Mouse (Mus musculus): Measurements from ENCODE around the gene 2310033P09Rik. TPM values are rescaled to one million over a fixed set of nuclear protein-coding genes. Genes with fewer than 3 reads are reported as not detected.
"Not testable (repeated sequence)": the region's sequence is repeated elsewhere in the genome, so short reads cannot be mapped to it uniquely, and the experiment has no call there.

Gene 2310033P09Rik
- polyA plus RNA-seq, 1 experiment from 2014 or later, result 29.2 TPM

- under 1% methylated on average over 63 of the region's 63 CpGs for WGBS
- ATAC-seq (ENCODE audit: insufficient read depth, low FRiP score, low read depth), result peak; percentile 87
- H3K27ac ChIP-seq, result peak within 1 kb of the TSS; percentile 78
Measured at GRCm38 (mm10) chr11:59202081-59202995, 5.8 kb upstream of the 2310033P09Rik start, which contains the start of gene Mrpl55. Mrpl55 (plus strand) TSS chr11:59202486.

GRCm38 (mm10) chr11:59209003-59209441 is 901 bp downstream of the 2310033P09Rik start:
- 8% methylated on average over 18 of the region's 18 CpGs for WGBS
- H3K36me3 ChIP-seq, result peaks cover 29% of the 10 kb centered on the region
- peak overlapping the region; percentile 96 for H3K4me3 ChIP-seq (replicated peaks)
- no peaks in the 10 kb centered on the region for H3K9me3 ChIP-seq
- peak overlapping the region; percentile 29 for H3K9ac ChIP-seq
- H3K4me1 ChIP-seq, result peaks cover 22% of the 10 kb centered on the region
- peak; percentile 68 for ATAC-seq (ENCODE audit: insufficient read depth, low FRiP score, low read depth)
- no peaks in the 10 kb centered on the region for H3K27me3 ChIP-seq (replicated peaks)
- H3K4me2 ChIP-seq, result peak overlapping the region; percentile 87
- H3K27ac ChIP-seq, result peak overlapping the region; percentile 96

More at GRCm38 (mm10) chr11:59202081-59202995, 5.8 kb upstream of the 2310033P09Rik start, which contains the start of gene Mrpl55:
- Histone ChIP-seq H3K4me2 (peak within 1 kb of the TSS; percentile 86), H3K4me1 (peaks cover 18% of the 10 kb centered on the region), H3K36me3 (0 out of 2 replicates have a peak, but pooled peaks cover 7% of the 10 kb centered on the region), H3K4me3 (replicated peaks) (peak within 1 kb of the TSS; percentile 96), H3K9ac (peak within 1 kb of the TSS; percentile 80), H3K27me3 (replicated peaks) (no peaks in the 10 kb centered on the region), H3K9me3 (no peaks in the 10 kb centered on the region)

- Histone ChIP-seq H3K27ac (no peak overlapping the region; the same call in 1 of the 2 replicates), H3K36me3 (peaks cover 29% of the 10 kb centered on the region), H3K27me3 (replicated peaks) (no peaks in the 10 kb centered on the region), H3K9ac (no peak overlapping the region), H3K4me3 (replicated peaks) (peak overlapping the region; percentile 96), H3K4me2 (peak overlapping the region; percentile 87), H3K9me3 (no peaks in the 10 kb centered on the region), H3K4me1 (peaks cover 22% of the 10 kb centered on the region)
- no peak for ATAC-seq (ENCODE audit: insufficient read depth, low FRiP score, low read depth)
- WGBS, result 60% methylated on average over 5 of the region's 5 CpGs
Measured at GRCm38 (mm10) chr11:59209580-59209979, 1.5 kb downstream of the 2310033P09Rik start.

GRCm38 (mm10) chr11:59210020-59210419 is 1.9 kb downstream of the 2310033P09Rik start:
- Histone ChIP-seq H3K27me3 (replicated peaks) (no peaks in the 10 kb centered on the region), H3K36me3 (peaks cover 29% of the 10 kb centered on the region), H3K4me1 (peaks cover 22% of the 10 kb centered on the region), H3K27ac (no peak overlapping the region), H3K9ac (no peak overlapping the region), H3K4me3 (replicated peaks) (no peak overlapping the region), H3K4me2 (no peak overlapping the region), H3K9me3 (no peaks in the 10 kb centered on the region)
- ATAC-seq (ENCODE audit: insufficient read depth, low FRiP score, low read depth), result no peak
- WGBS, result 86% methylated on average over 4 of the region's 4 CpGs

GRCm38 (mm10) chr11:59211561-59211960 is 3.4 kb downstream of the 2310033P09Rik start:
- H3K27ac ChIP-seq; H3K4me2 ChIP-seq; H3K9me3 ChIP-seq; H3K9ac ChIP-seq; H3K27me3 ChIP-seq (replicated peaks); H3K4me3 ChIP-seq (replicated peaks); ATAC-seq (ENCODE audit: insufficient read depth, low FRiP score, low read depth): not testable (repeated sequence)
- Histone ChIP-seq H3K36me3 (peaks cover 23% of the 10 kb centered on the region), H3K4me1 (peaks cover 22% of the 10 kb centered on the region)
- 86% methylated on average over 9 of the region's 9 CpGs for WGBS

- WGBS, result 73% methylated on average over 12 of the region's 12 CpGs
- H3K9me3 ChIP-seq; H3K4me2 ChIP-seq; H3K9ac ChIP-seq; H3K27ac ChIP-seq; H3K27me3 ChIP-seq (replicated peaks); ATAC-seq (ENCODE audit: insufficient read depth, low FRiP score, low read depth); H3K4me3 ChIP-seq (replicated peaks): not testable (repeated sequence)
- Histone ChIP-seq H3K36me3 (peaks cover 23% of the 10 kb centered on the region), H3K4me1 (peaks cover 22% of the 10 kb centered on the region)
Measured at GRCm38 (mm10) chr11:59212320-59212719, 4.2 kb downstream of the 2310033P09Rik start.

GRCm38 (mm10) chr11:59212892-59213494 is 4.9 kb downstream of the 2310033P09Rik start:
- H3K4me1 ChIP-seq, result peaks cover 21% of the 10 kb centered on the region
- no peak overlapping the region for H3K27ac ChIP-seq
- peaks cover 23% of the 10 kb centered on the region for H3K36me3 ChIP-seq
- H3K4me3 ChIP-seq (replicated peaks), result no peak overlapping the region
- no peaks in the 10 kb centered on the region for H3K9me3 ChIP-seq
- H3K27me3 ChIP-seq (replicated peaks), result no peaks in the 10 kb centered on the region
- ATAC-seq (ENCODE audit: insufficient read depth, low FRiP score, low read depth), result no peak
- H3K4me2 ChIP-seq, result no peak overlapping the region
- H3K9ac ChIP-seq, result no peak overlapping the region
- 91% methylated on average over 12 of the region's 12 CpGs for WGBS

- H3K27ac ChIP-seq, result no peak overlapping the region
- no peak overlapping the region for H3K4me3 ChIP-seq (replicated peaks)
- 78% methylated on average over 3 of the region's 3 CpGs for WGBS
- H3K36me3 ChIP-seq, result peaks cover 6% of the 10 kb centered on the region; the same call in 1 of the 2 replicates
- no peak overlapping the region for H3K4me2 ChIP-seq
- peaks cover 27% of the 10 kb centered on the region for H3K4me1 ChIP-seq
- ATAC-seq (ENCODE audit: insufficient read depth, low FRiP score, low read depth), result no peak
- no peaks in the 10 kb centered on the region for H3K9me3 ChIP-seq
- H3K9ac ChIP-seq, result no peak overlapping the region
- no peaks in the 10 kb centered on the region for H3K27me3 ChIP-seq (replicated peaks)
Measured at GRCm38 (mm10) chr11:59216955-59217354, 8.8 kb downstream of the 2310033P09Rik start.

- H3K36me3 ChIP-seq, result 0 out of 2 replicates have a peak, but pooled peaks cover 5% of the 10 kb centered on the region
- peak overlapping the region; percentile 25 for H3K4me2 ChIP-seq
- H3K9me3 ChIP-seq, result no peaks in the 10 kb centered on the region
- no peaks in the 10 kb centered on the region for H3K27me3 ChIP-seq (replicated peaks)
- no peak overlapping the region for H3K9ac ChIP-seq
- peak overlapping the region; percentile 59 for H3K27ac ChIP-seq
- peaks cover 38% of the 10 kb centered on the region for H3K4me1 ChIP-seq
- no peak overlapping the region for H3K4me3 ChIP-seq (replicated peaks)
- peak; percentile 77 for ATAC-seq (ENCODE audit: insufficient read depth, low FRiP score, low read depth)
- WGBS, result 71% methylated on average over 4 of the region's 4 CpGs
Measured at GRCm38 (mm10) chr11:59218389-59218998, 10.4 kb downstream of the 2310033P09Rik start.

GRCm38 (mm10) chr11:59219064-59219463 is 10.9 kb downstream of the 2310033P09Rik start:
- no peak for ATAC-seq (ENCODE audit: insufficient read depth, low FRiP score, low read depth)
- H3K4me1 ChIP-seq, result peaks cover 43% of the 10 kb centered on the region
- no peak overlapping the region for H3K4me3 ChIP-seq (replicated peaks)
- H3K9me3 ChIP-seq, result no peaks in the 10 kb centered on the region
- 0 out of 2 replicates have a peak, but pooled peaks cover 5% of the 10 kb centered on the region for H3K36me3 ChIP-seq
- no peaks in the 10 kb centered on the region for H3K27me3 ChIP-seq (replicated peaks)
- peak overlapping the region; percentile 59 for H3K27ac ChIP-seq
- no peak overlapping the region for H3K9ac ChIP-seq
- H3K4me2 ChIP-seq, result peak overlapping the region; percentile 25

GRCm38 (mm10) chr11:59221604-59222003 is 13.5 kb downstream of the 2310033P09Rik start:
- Histone ChIP-seq H3K4me3 (replicated peaks) (no peak overlapping the region), H3K27ac (no peak overlapping the region), H3K4me2 (no peak overlapping the region), H3K36me3 (0 out of 2 replicates have a peak, but pooled peaks cover 5% of the 10 kb centered on the region), H3K4me1 (peaks cover 58% of the 10 kb centered on the region), H3K27me3 (replicated peaks) (no peaks in the 10 kb centered on the region), H3K9me3 (no peaks in the 10 kb centered on the region), H3K9ac (no peak overlapping the region)
- no peak for ATAC-seq (ENCODE audit: insufficient read depth, low FRiP score, low read depth)
